Mouse (Mus musculus): ENCODE data around the gene Arl13b.

DNA sequence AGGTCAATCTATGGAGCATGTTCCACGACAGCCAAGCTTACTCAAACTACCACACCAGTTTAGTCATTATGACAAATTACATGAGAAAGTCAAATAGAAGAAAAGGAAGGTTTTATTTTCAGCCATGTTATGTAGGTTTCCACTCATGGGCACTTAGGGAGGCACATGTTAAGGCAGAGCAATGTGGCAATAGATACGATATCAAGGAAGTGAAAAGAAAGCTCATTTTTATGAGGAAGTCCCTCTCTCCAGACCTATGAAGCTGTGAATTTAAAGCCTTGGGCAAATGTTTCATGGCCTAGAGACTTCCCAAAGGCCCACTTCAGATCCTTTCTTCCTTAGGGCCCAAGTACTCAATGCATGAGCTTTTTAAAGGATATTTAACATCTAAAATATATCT lies 10.7 kb upstream of the Arl13b start:
- no peak for TF ChIP-seq CTCF (IDR thresholded peaks at IDR 0.05; ENCODE audit: low read depth, low read length)
- no peak for TF ChIP-seq GATA1 (IDR thresholded peaks at IDR 0.05; ENCODE audit: borderline replicate concordance, low read length)
- no peak for TF ChIP-seq TAL1 (conservative IDR thresholded peaks at IDR 0.05; ENCODE audit: low read depth, low read length)
- TF ChIP-seq POLR2AphosphoS5 (IDR thresholded peaks at IDR 0.05; ENCODE audit: insufficient replicate concordance, low read depth, low read length) = no peak
